Mouse (Mus musculus): Measurements from ENCODE around the gene Fnd3c2.

DNA sequence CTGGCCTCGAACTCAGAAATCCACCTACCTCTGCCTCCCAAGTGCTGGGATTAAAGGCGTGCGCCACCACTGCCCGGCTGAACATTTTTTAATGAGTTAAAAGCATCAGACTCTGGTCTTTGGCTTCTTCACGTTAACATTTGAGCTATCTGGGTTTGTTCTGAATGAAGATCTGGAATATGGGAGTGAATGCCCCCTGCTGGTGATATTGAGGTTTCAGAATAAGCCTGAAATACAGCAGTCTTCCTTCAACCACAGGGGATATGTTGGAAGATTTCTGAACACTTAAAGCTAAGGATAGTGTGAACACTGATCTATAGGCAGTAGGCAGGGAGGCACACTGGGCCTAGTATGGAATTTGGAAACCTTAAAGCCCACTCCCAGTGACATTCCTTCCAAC, 56.3 kb downstream of the Fnd3c2 start:
- TF ChIP-seq TCF12 (IDR thresholded peaks at IDR 0.05; ENCODE audit: insufficient read depth, poor library complexity, severe bottlenecking) (no peak), POLR2A (IDR thresholded peaks at IDR 0.05; ENCODE audit: insufficient read length, low read depth) (no peak), MAX (IDR thresholded peaks at IDR 0.05; ENCODE audit: low read depth) (no peak), USF1 (IDR thresholded peaks at IDR 0.05; ENCODE audit: low read depth) (no peak), TCF3 (IDR thresholded peaks at IDR 0.05; ENCODE audit: insufficient read length, low read depth) (no peak), E2F4 (IDR thresholded peaks at IDR 0.05; ENCODE audit: insufficient read depth) (no peak), MYOG (IDR thresholded peaks at IDR 0.05; ENCODE audit: control insufficient read depth in 1 of 3, insufficient read depth in 1 of 3, insufficient read length in 2 of 3, low read depth in 2 of 3) (no peak), POLR2AphosphoS2 (IDR thresholded peaks at IDR 0.05; ENCODE audit: insufficient read length, low read depth) (no peak), REST (IDR thresholded peaks at IDR 0.05; ENCODE audit: insufficient read depth, insufficient read length) (no peak), CEBPB (IDR thresholded peaks at IDR 0.05; ENCODE audit: insufficient read depth, poor library complexity, severe bottlenecking) (no peak), SRF (IDR thresholded peaks at IDR 0.05; ENCODE audit: control insufficient read depth, insufficient read length, low read depth) (no peak), MYOD1 (IDR thresholded peaks at IDR 0.05; ENCODE audit: control insufficient read depth in 1 of 3, insufficient read length in 2 of 3, low read depth in 2 of 3) (no peak)
